Mouse (Mus musculus) embryonic facial prominence, embryonic 11.5 days (tissue): Measurements from ENCODE around the gene Jmjd6. TPM values are rescaled to one million over a fixed set of nuclear protein-coding genes. Genes with fewer than 3 reads are reported as not detected.
"Not testable (repeated sequence)": the region's sequence is repeated elsewhere in the genome, so short reads cannot be mapped to it uniquely, and the experiment has no call there.

Source experiments
- ATAC-seq: fragments of 200-750 bp; cut with Nextera tagmentation; replicated peaks from 2 replicates; pipeline ENCODE4 v1.8.0; 2017; ENCODE audit warnings: low read depth; ENCODE audit not compliant: insufficient number of reproducible peaks, low FRiP score, low TSS enrichment
- DNase-seq: peaks from one replicate; pipeline ENCODE4 v3.0.0-alpha.2; 2015; ENCODE audit warnings: low spot score
- H3K27ac ChIP-seq: fragments of 300-500 bp; sonication (generic); replicated peaks from 2 replicates; pipeline ENCODE4 v1.5.1; 2014; ENCODE audit warnings: mild to moderate bottlenecking, low read depth, low read length, control low read depth
- H3K27me3 ChIP-seq: fragments of 300-500 bp; sonication (generic); 2 replicates; pipeline ENCODE4 v1.6.1; 2014; ENCODE audit warnings: mild to moderate bottlenecking, low read length, moderate library complexity, mixed read lengths; ENCODE audit not compliant: control insufficient read depth, insufficient read depth
- H3K36me3 ChIP-seq: fragments of 300-500 bp; sonication (generic); replicated peaks from 2 replicates; pipeline ENCODE4 v1.6.1; 2014; ENCODE audit warnings: low read depth, mild to moderate bottlenecking, low read length, moderate library complexity, mixed read lengths; ENCODE audit not compliant: control insufficient read depth, insufficient read depth
- H3K4me1 ChIP-seq: fragments of 300-500 bp; sonication (generic); 2 replicates; pipeline ENCODE4 v1.6.1; 2014; ENCODE audit warnings: low read length, mixed read lengths; ENCODE audit not compliant: control insufficient read depth, insufficient read depth
- H3K4me2 ChIP-seq: fragments of 300-500 bp; sonication (generic); 2 replicates; pipeline ENCODE4 v1.6.1; 2014; ENCODE audit warnings: low read depth, mild to moderate bottlenecking, control low read depth, low read length, moderate library complexity
- H3K4me3 ChIP-seq: fragments of 300-500 bp; sonication (generic); 2 replicates; pipeline ENCODE4 v1.5.1; 2014; ENCODE audit warnings: low read depth, low read length, control low read depth
- H3K9ac ChIP-seq: fragments of 300-500 bp; sonication (generic); replicated peaks from 2 replicates; pipeline ENCODE4 v1.6.1; 2014; ENCODE audit warnings: mild to moderate bottlenecking, control low read depth, low read length
- H3K9me3 ChIP-seq: fragments of 300-500 bp; sonication (generic); replicated peaks from 2 replicates; pipeline ENCODE4 v1.6.1; 2016; ENCODE audit warnings: mild to moderate bottlenecking, low read length, inconsistent platforms, mixed read lengths; ENCODE audit not compliant: control insufficient read depth
- WGBS: fragments of 180-500 bp; shearing (Covaris S2); extraction: QIAGEN DNeasy Blood & Tissue Kit; methylation state at CpG from one replicate; pipeline ENCODE4 v1.1.7; 2014; 5-methylcytosine and 5-hydroxymethylcytosine counted together
- polyA plus RNA-seq: library from polyadenylated mRNA; unstranded; fragments of >200 nt; fragmentation: Nextera tagmentation; extraction: Ambion mirVana; gene quantifications from 2 replicates; pipeline ENCODE4 v1.2.1, GENCODE M21; 2014

The Jmjd6 gene
- polyA plus RNA-seq, 1 experiment from 2014 or later, result 74.2 TPM

DNA sequence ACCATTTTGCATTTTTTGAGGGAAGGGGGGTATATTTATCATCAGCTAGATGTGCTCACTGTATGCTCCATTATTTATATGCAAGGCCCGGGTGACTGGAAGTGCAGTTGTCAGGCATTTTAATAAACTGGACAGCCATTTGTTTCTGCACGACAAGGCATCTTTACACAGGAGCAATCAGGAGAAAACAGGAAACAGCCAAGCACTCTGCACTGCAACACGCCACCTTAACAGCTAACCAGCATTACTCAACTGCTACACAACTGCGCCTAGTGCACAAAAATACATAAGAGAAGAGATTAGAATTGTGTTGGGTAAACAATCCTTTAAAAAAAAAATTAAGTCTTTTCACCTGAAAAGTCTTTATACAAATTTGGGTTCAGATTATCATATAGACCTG is 6.8 kb upstream of the Jmjd6 start:
- Histone ChIP-seq H3K4me2 (peak overlapping the region; percentile 21; the same call in 1 of the 2 replicates), H3K4me1 (no peaks in the 10 kb centered on the region), H3K36me3 (peaks cover 3% of the 10 kb centered on the region), H3K27me3 (no peaks in the 10 kb centered on the region), H3K9ac (no peak overlapping the region; the same call in 1 of the 2 replicates), H3K27ac (no peak overlapping the region), H3K4me3 (0 out of 2 replicates have a peak overlapping the region, but pooled peaks have one; percentile 7), H3K9me3 (no peaks in the 10 kb centered on the region)
- DNase-seq (no peak), ATAC-seq (no peak)
- WGBS, result 69% methylated on average over 4 of the region's 4 CpGs

GRCm38 (mm10) chr11:116849587-116849986 is 6.3 kb upstream of the Jmjd6 start:
- Histone ChIP-seq H3K4me2 (no peak overlapping the region), H3K36me3 (peaks cover 3% of the 10 kb centered on the region), H3K9me3 (no peaks in the 10 kb centered on the region), H3K4me1 (no peaks in the 10 kb centered on the region), H3K27me3 (no peaks in the 10 kb centered on the region), H3K4me3 (no peak overlapping the region), H3K27ac (no peak overlapping the region), H3K9ac (no peak overlapping the region)
- ATAC-seq (no peak), DNase-seq (no peak)

- H3K4me2 ChIP-seq, DNase-seq, H3K4me3 ChIP-seq, H3K36me3 ChIP-seq, H3K27ac ChIP-seq, ATAC-seq, H3K4me1 ChIP-seq, H3K9me3 ChIP-seq, H3K9ac ChIP-seq, H3K27me3 ChIP-seq: not testable (repeated sequence)
- WGBS, result 83% methylated on average over 2 of the region's 2 CpGs
Observed at GRCm38 (mm10) chr11:116848877-116849178, 5.6 kb upstream of the Jmjd6 start.

GRCm38 (mm10) chr11:116848086-116848876 is 5.0 kb upstream of the Jmjd6 start:
- H3K4me2 ChIP-seq, result no peak overlapping the region
- H3K9me3 ChIP-seq, result no peaks in the 10 kb centered on the region
- H3K4me1 ChIP-seq, result no peaks in the 10 kb centered on the region; the same call in 1 of the 2 replicates
- WGBS, result 87% methylated on average over 5 of the region's 5 CpGs
- no peaks in the 10 kb centered on the region for H3K27me3 ChIP-seq
- DNase-seq, result no peak
- H3K4me3 ChIP-seq, result no peak overlapping the region
- ATAC-seq, result no peak
- no peak overlapping the region for H3K9ac ChIP-seq
- H3K27ac ChIP-seq, result no peak overlapping the region
- peaks cover 3% of the 10 kb centered on the region for H3K36me3 ChIP-seq

DNA sequence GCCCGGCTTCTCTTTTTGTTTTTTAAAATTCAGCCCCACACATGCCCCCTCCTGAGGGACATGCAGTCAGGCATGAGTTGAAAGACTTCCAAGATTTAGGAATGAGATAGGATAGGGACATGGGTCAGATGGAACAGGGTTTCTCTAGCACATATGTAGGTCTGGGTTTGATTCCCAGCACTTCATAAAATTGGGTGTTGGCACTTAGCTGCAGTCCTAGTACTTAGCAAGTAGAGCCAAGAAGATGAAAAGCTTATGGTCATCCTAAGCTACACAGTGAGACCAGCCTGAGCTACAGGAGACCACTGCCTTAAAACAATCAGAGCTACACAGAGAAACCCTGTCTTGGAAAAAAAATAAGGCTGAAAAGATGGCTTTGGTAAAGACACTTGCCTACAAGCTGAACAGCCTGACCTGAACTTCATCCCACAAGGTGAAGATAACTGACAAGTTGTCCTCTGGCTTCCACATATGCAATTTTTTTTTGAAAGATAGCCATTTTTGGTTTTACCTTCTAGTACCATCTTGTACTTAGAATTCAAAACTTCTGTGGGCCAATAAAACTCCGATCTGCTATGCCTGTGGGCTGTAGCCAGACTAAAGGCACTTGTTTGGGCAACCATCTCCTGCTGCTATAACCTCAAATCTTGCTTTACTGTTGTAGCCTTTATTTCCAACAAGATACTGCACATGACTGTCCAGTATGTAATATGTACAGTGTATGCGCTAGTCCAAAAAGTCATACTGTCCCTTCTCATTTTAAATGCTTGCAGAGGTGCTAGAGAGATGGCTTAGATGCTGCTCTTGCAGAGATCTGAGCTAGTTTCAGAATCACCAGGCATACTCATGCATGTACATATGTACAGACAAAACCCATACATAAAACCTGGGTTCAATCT is 4.2 kb upstream of the Jmjd6 start:
- Histone ChIP-seq H3K9ac (no peak overlapping the region), H3K4me2 (no peak overlapping the region), H3K27ac (no peak overlapping the region), H3K27me3 (no peaks in the 10 kb centered on the region), H3K4me3 (no peak overlapping the region), H3K4me1 (no peaks in the 10 kb centered on the region; the same call in 1 of the 2 replicates), H3K9me3 (no peaks in the 10 kb centered on the region), H3K36me3 (peaks cover 3% of the 10 kb centered on the region)
- DNase-seq, result no peak
- ATAC-seq, result no peak
- WGBS, result 93% methylated on average over 3 of the region's 3 CpGs

GRCm38 (mm10) chr11:116846593-116847181 is 3.4 kb upstream of the Jmjd6 start:
- H3K9ac ChIP-seq, result no peak overlapping the region
- H3K4me1 ChIP-seq, result no peaks in the 10 kb centered on the region; the same call in 1 of the 2 replicates
- H3K4me2 ChIP-seq, result no peak overlapping the region
- peaks cover 3% of the 10 kb centered on the region for H3K36me3 ChIP-seq
- no peaks in the 10 kb centered on the region for H3K27me3 ChIP-seq
- ATAC-seq (no peak), DNase-seq (no peak)
- 84% methylated on average over 4 of the region's 4 CpGs for WGBS
- no peaks in the 10 kb centered on the region for H3K9me3 ChIP-seq
- H3K4me3 ChIP-seq, result no peak overlapping the region
- H3K27ac ChIP-seq, result no peak overlapping the region

GRCm38 (mm10) chr11:116842531-116843260 is 553 bp downstream of the Jmjd6 start:
- Histone ChIP-seq H3K4me1 (no peaks in the 10 kb centered on the region; the same call in none of the 2 replicates), H3K9me3 (no peaks in the 10 kb centered on the region), H3K4me2 (peak overlapping the region; percentile 84), H3K27ac (peak overlapping the region; percentile 96), H3K4me3 (peak overlapping the region; percentile 83), H3K36me3 (no peaks in the 10 kb centered on the region; the same call in 1 of the 2 replicates), H3K27me3 (no peaks in the 10 kb centered on the region), H3K9ac (peak overlapping the region; percentile 89)
- under 1% methylated on average over 71 of the region's 73 CpGs for WGBS
- ATAC-seq, result peak; percentile 49
- DNase-seq, result peak; percentile 70
